Mouse (Mus musculus) kidney, embryonic 14.5 days (tissue): Measurements from ENCODE around the gene Rnf222. TPM values are rescaled to one million over a fixed set of nuclear protein-coding genes. Genes with fewer than 3 reads are reported as not detected.

Source experiments
- ATAC-seq: fragments of 200-750 bp; cut with Nextera tagmentation; 2 replicates; pipeline ENCODE4 v1.8.0; 2017; ENCODE audit warnings: moderate number of reproducible peaks, mild to moderate bottlenecking, moderate TSS enrichment, moderate library complexity; ENCODE audit not compliant: low FRiP score, low TSS enrichment
- H3K27ac ChIP-seq: fragments of 300-500 bp; sonication (generic); 2 replicates; pipeline ENCODE4 v1.5.1; 2014; ENCODE audit warnings: low read depth, mild to moderate bottlenecking, low read length, moderate library complexity, mixed read lengths
- H3K27me3 ChIP-seq: fragments of 300-500 bp; sonication (generic); 2 replicates; pipeline ENCODE4 v1.6.1; 2014; ENCODE audit warnings: mild to moderate bottlenecking, low read length; ENCODE audit not compliant: control insufficient read depth, insufficient read depth
- H3K36me3 ChIP-seq: fragments of 300-500 bp; sonication (generic); 2 replicates; pipeline ENCODE4 v1.6.1; 2014; ENCODE audit warnings: low read length, mixed read lengths; ENCODE audit not compliant: control insufficient read depth, insufficient read depth
- H3K4me1 ChIP-seq: fragments of 300-500 bp; sonication (generic); 2 replicates; pipeline ENCODE4 v1.6.1; 2014; ENCODE audit warnings: low read length, mixed read lengths; ENCODE audit not compliant: control insufficient read depth, insufficient read depth
- H3K4me2 ChIP-seq: fragments of 300-500 bp; sonication (generic); replicated peaks from 2 replicates; pipeline ENCODE4 v1.6.1; 2014; ENCODE audit warnings: low read depth, mild to moderate bottlenecking, low read length
- H3K4me3 ChIP-seq: fragments of 300-500 bp; sonication (generic); 2 replicates; pipeline ENCODE4 v1.5.1; 2014; ENCODE audit warnings: mild to moderate bottlenecking, low read length
- H3K9ac ChIP-seq: fragments of 300-500 bp; sonication (generic); 2 replicates; pipeline ENCODE4 v1.6.1; 2014; ENCODE audit warnings: low read depth, mild to moderate bottlenecking, low read length, moderate library complexity
- H3K9me3 ChIP-seq: fragments of 300-500 bp; sonication (generic); 2 replicates; pipeline ENCODE4 v1.6.1; 2016; ENCODE audit warnings: low read length; ENCODE audit not compliant: control insufficient read depth
- WGBS: fragments of 180-500 bp; shearing (Covaris S2); extraction: QIAGEN DNeasy Blood & Tissue Kit; methylation state at CpG from one replicate; pipeline ENCODE4 v1.1.7; 2014; 5-methylcytosine and 5-hydroxymethylcytosine counted together
- polyA plus RNA-seq: library from polyadenylated mRNA; unstranded; fragments of >200 nt; fragmentation: Nextera tagmentation; extraction: Ambion mirVana; gene quantifications from 2 replicates; pipeline ENCODE4 v1.2.1, GENCODE M21; 2014

Rnf222 gene
- polyA plus RNA-seq, 1 experiment from 2014 or later, result 0.05 TPM

DNA sequence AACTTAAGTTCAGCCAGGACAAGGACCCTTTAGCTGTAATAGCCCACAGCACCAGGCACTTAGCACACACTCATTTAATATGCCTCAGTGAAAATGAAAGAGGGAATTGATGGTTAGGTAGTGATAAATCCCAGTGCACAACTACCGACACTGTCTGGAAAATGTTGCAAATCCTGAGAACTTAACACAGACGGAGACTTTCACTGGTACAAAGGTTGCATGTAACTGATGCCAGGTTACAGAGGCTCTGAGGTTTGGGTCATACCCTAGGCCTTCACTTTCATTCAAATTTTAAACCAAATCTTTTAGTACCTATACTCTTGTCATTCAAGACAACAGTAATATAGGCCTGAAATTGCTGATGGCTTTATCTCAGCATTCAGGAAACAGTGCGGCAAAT, 31.0 kb upstream of the Rnf222 start:
- WGBS, result 84% methylated on average over 3 of the region's 3 CpGs
- no peaks in the 10 kb centered on the region for H3K9me3 ChIP-seq
- no peaks in the 10 kb centered on the region for H3K36me3 ChIP-seq
- H3K4me1 ChIP-seq, result 0 out of 2 replicates have a peak, but pooled peaks cover 5% of the 10 kb centered on the region
- no peak overlapping the region for H3K4me3 ChIP-seq
- H3K27ac ChIP-seq, result no peak overlapping the region
- no peak overlapping the region for H3K4me2 ChIP-seq
- H3K27me3 ChIP-seq, result no peaks in the 10 kb centered on the region
- no peak overlapping the region for H3K9ac ChIP-seq
- no peak for ATAC-seq

DNA sequence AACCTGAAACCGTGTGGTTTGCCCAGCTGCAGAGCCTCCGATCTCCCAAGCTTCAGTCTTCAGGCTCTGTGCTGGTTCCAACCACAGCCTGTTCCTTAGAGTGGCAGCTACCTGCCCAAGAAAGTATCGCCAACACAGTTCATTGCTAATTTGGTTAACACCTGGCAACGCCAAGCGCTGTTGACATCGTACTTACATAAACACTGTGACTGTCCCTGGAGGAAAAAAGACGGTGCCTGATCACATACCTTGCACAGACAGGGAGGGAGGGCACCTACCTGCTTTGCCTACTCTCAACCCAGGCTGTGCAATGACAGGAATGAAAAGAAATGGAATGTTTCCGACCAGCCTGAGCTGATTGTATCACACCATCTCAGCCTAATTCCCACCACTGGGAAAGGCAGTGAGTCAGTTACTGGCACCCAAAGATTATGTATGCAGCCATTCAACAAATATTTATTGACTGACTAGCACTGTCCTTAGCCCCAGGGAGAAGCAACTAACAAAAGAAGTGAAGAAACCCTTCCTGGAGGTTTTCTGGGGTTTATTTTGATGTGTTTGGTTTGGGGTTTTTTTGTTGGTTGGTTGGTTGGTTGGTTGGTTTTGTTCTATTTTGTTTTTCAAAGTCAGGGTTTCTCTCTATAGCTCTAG, 28.3 kb upstream of the Rnf222 start:
- WGBS, result 81% methylated on average over 8 of the region's 8 CpGs
- H3K27me3 ChIP-seq, result no peaks in the 10 kb centered on the region
- no peaks in the 10 kb centered on the region for H3K4me1 ChIP-seq
- H3K4me2 ChIP-seq, result no peak overlapping the region
- no peak for ATAC-seq
- H3K9ac ChIP-seq, result no peak overlapping the region
- H3K36me3 ChIP-seq, result no peaks in the 10 kb centered on the region
- no peaks in the 10 kb centered on the region for H3K9me3 ChIP-seq
- no peak overlapping the region for H3K27ac ChIP-seq
- no peak overlapping the region for H3K4me3 ChIP-seq

DNA sequence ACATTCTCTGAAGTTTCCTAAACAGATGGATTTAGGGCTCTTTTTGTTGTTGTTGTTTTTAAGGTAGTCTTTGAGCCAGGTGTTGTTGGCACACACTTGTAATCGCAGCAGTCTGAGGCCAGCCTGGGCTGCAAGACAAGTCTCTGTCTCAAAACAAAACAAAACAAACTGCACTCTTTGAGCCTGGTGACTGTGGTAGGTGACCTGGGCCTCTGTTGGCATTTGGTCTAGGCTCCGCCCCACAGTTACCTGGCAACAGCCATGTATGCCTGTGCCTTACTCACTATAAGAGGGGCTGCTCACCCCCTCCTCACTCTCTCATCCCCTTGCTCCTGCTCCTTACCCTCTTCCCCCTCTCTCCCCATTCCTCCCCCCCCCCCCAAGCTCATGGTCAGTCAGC, 26.1 kb upstream of the Rnf222 start:
- no peak for ATAC-seq
- H3K4me1 ChIP-seq, result no peaks in the 10 kb centered on the region
- H3K9me3 ChIP-seq, result no peaks in the 10 kb centered on the region
- no peak overlapping the region for H3K9ac ChIP-seq
- WGBS, result 62% methylated on average over 2 of the region's 2 CpGs
- H3K4me3 ChIP-seq, result no peak overlapping the region
- H3K4me2 ChIP-seq, result no peak overlapping the region
- H3K27me3 ChIP-seq, result no peaks in the 10 kb centered on the region
- no peak overlapping the region for H3K27ac ChIP-seq
- H3K36me3 ChIP-seq, result no peaks in the 10 kb centered on the region

DNA sequence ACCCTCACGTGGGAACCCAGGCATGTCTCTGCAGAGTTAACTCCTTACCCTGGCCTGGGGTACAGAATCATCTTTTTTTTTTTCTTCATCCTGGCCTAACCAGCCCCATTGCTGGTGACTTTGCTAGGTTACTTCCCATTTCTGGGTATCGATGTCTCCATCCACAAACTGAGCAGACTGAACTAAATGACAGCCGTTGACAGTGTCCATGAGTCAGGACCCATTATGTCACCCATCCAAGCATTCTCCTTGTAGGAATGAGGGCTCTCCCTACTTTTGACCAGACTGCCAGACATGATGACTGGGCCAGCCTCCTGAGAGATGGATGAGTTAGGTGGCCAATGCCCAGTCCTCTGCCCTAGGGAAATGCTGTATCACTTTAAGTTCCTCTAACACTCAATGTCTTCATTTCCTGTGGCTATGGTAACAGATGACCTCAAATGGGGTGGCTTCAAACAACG, 24.7 kb upstream of the Rnf222 start:
- Histone ChIP-seq H3K4me2 (no peak overlapping the region), H3K9me3 (no peaks in the 10 kb centered on the region), H3K27me3 (no peaks in the 10 kb centered on the region), H3K9ac (no peak overlapping the region), H3K4me1 (no peaks in the 10 kb centered on the region), H3K27ac (no peak overlapping the region), H3K36me3 (no peaks in the 10 kb centered on the region), H3K4me3 (no peak overlapping the region)
- no peak for ATAC-seq
- 62% methylated on average over 4 of the region's 4 CpGs for WGBS

DNA sequence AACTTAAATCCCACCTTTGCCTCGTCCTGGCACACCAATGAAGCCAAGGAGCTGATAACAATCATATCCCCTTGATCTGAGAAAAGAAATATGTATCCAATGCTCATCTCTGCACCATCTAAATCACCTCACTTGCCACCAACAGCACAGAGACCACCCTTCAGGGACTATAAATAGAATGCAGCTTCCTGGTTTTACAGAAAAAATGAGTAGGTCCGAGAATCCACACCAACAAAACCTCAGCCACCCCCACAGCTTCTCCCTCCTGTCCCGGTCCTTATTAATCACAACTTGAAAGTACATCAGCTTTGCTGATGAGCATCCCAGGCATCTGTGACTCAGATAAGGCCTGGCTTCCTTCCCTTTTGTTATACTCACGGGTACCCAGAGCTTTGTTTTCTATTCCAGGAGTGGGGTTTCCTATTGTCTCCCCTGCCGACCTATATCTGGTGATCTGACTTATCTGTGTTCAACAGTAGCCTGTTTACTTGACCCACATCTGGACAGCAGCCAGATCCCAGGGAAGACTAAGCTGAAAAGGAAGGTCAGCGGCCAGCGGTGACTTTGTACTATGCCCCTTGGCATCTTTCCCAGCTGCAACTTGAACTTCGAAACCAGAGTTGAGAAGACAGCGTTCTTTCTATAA, 23.7 kb upstream of the Rnf222 start:
- Histone ChIP-seq H3K4me1 (no peaks in the 10 kb centered on the region), H3K9ac (no peak overlapping the region), H3K27me3 (no peaks in the 10 kb centered on the region), H3K36me3 (no peaks in the 10 kb centered on the region), H3K9me3 (no peaks in the 10 kb centered on the region), H3K4me3 (no peak overlapping the region), H3K27ac (no peak overlapping the region), H3K4me2 (no peak overlapping the region)
- WGBS, result 45% methylated on average over 9 of the region's 9 CpGs
- peak; percentile 35; the same call in 1 of the 2 replicates for ATAC-seq

DNA sequence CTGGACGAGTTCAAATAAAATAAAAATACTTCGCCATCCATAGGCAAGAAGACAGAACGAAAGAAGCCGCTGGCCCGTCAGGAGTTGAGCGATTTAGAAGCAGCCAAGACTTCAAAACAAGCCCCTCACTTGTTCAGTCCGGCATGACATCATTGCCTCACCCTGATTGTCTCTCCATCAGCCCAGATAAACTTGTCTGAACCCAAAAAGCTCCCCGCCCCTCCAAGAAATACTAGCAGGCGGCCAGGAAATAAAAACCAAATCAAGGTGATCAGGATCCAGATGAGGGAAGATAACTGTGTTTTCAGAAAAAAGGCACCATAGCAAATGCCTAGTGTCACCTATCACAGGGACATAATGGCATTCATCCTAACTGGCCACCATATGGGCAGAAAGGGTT, 17.1 kb upstream of the Rnf222 start:
- no peak for ATAC-seq

DNA sequence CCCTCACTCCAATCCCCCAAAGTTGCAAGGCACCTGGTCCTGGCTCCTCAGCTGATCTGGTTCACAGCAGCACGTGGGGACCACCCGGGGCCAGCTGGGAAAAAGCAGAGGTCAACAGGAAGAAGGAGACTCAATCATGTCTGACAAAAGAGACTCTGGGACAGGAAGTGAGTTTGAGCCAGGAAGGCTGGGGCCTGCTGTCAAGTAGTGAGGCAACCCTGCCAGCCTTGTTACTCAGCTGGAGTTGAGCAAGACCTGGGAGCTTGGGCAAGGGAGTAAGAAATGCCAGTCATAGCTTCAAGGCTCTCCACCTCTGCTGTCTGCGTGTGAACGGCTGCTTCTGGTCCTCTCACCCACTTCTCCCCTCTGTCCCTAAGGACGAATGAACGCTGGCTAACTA, 16.6 kb upstream of the Rnf222 start, which contains the start of gene Ndel1:
TSS of gene Ndel1 (minus strand) at position 111 of the 400 bp plus-strand sequence.
- no peak within 1 kb of the TSS for H3K9ac ChIP-seq

More for the DNA sequence above, 17.1 kb upstream of the Rnf222 start:
- WGBS, result 88% methylated on average over 9 of the region's 9 CpGs
- H3K36me3 ChIP-seq, result no peaks in the 10 kb centered on the region
- no peak overlapping the region for H3K27ac ChIP-seq
- H3K9ac ChIP-seq, result no peak overlapping the region
- H3K4me2 ChIP-seq, result no peak overlapping the region
- no peaks in the 10 kb centered on the region for H3K27me3 ChIP-seq
- H3K4me3 ChIP-seq, result no peak overlapping the region
- no peaks in the 10 kb centered on the region for H3K4me1 ChIP-seq
- no peaks in the 10 kb centered on the region for H3K9me3 ChIP-seq

DNA sequence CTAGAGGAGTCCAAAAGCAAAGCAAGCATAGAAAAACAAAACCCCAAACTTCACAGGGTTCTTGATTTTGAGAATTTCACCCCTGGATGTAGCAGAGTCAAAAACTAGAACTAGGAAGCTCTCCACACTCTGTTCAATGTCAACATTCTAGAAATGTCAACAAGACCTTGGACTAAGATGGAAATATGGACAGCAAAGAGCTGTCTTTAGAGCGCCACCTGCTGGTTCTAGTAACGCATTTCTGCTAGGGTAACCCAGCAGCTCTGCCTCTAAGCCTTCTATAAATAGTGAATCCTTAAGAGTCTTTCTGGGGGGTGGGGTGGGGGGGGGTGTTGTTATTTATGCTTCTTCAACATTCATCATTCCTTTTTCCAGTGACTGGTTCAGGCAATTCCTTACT, 13.5 kb upstream of the Rnf222 start:
- H3K4me3 ChIP-seq, result no peak overlapping the region
- WGBS, result 0% methylated on average over 2 of the region's 2 CpGs
- H3K9me3 ChIP-seq, result no peaks in the 10 kb centered on the region
- no peak overlapping the region for H3K27ac ChIP-seq
- no peaks in the 10 kb centered on the region for H3K4me1 ChIP-seq
- no peak overlapping the region for H3K4me2 ChIP-seq
- no peak overlapping the region for H3K9ac ChIP-seq
- no peaks in the 10 kb centered on the region for H3K36me3 ChIP-seq
- no peaks in the 10 kb centered on the region for H3K27me3 ChIP-seq
- no peak for ATAC-seq

More for the DNA sequence above, 16.6 kb upstream of the Rnf222 start, which contains the start of gene Ndel1:
- Histone ChIP-seq H3K4me3 (no peak within 1 kb of the TSS), H3K36me3 (no peaks in the 10 kb centered on the region), H3K27ac (no peak within 1 kb of the TSS), H3K27me3 (no peaks in the 10 kb centered on the region), H3K4me1 (no peaks in the 10 kb centered on the region), H3K4me2 (no peak within 1 kb of the TSS), H3K9me3 (no peaks in the 10 kb centered on the region)
- peak; percentile 20; the same call in 1 of the 2 replicates for ATAC-seq
- WGBS, result 17% methylated on average over 6 of the region's 6 CpGs

DNA sequence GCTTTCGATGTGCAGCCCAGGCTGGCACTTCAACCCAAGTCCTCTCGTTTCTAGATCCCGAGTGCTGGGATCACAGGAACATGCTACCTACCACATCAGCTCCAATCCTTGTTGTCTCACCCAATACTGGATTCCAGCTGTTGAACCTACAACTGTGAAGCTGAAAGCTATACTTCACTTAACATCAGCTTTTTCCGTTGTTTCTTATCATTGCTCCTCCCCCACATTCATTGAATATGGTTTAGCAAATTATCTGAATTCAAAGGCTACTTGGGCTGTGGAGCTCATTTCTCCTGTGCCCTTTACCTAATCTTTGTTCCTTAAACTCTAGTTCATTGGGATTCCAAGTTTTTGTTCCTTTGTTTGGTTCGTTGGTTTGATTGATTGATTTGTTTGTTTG, 9.5 kb upstream of the Rnf222 start:
- no peak overlapping the region for H3K27ac ChIP-seq
- H3K9me3 ChIP-seq, result no peaks in the 10 kb centered on the region
- no peak overlapping the region for H3K9ac ChIP-seq
- no peaks in the 10 kb centered on the region for H3K27me3 ChIP-seq
- H3K4me2 ChIP-seq, result no peak overlapping the region
- no peak for ATAC-seq
- no peaks in the 10 kb centered on the region for H3K4me1 ChIP-seq
- whole genome bisulfite sequencing, result 81% methylated on average over 5 of the region's 5 CpGs
- no peak overlapping the region for H3K4me3 ChIP-seq
- no peaks in the 10 kb centered on the region for H3K36me3 ChIP-seq
